Mouse (Mus musculus): ENCODE measurements around the gene Nme3.

The Nme3 gene

DNA sequence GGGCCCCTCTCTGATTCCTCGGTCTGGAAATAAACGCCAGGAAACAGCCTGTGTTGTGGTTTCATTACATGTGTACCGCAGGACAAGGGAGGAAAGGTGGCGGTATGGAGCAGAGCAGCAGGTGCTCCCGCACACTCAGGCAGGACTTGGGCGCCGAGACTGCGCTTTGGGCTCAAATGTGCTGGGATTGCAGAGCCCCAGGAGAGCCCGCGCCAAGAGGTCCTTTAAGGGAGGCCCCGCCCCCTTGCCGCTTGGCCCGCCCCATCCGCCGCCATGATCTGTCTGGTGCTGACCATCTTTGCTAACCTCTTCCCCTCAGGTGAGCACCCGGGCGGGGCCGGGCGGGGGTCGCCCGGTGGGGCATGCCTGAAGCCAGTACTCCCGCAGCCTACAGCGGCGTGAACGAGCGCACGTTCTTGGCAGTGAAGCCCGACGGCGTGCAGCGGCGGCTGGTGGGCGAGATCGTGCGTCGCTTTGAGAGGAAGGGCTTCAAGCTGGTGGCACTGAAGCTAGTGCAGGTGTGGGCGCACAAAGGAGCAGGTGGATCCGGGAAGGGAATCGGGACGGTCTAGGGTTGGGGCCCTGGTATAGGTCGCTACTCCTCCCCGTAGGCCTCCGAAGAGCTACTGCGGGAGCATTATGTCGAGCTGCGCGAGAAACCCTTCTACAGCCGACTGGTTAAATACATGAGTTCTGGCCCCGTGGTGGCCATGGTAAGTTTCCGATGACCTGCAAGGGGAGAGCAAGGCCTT, at the start of gene Nme3:
Nme3 (plus strand) TSS at position 260 of the 752 bp plus-strand sequence.
- peak; percentile 79 for DNase-seq (ENCODE audit: low spot score)

DNA sequence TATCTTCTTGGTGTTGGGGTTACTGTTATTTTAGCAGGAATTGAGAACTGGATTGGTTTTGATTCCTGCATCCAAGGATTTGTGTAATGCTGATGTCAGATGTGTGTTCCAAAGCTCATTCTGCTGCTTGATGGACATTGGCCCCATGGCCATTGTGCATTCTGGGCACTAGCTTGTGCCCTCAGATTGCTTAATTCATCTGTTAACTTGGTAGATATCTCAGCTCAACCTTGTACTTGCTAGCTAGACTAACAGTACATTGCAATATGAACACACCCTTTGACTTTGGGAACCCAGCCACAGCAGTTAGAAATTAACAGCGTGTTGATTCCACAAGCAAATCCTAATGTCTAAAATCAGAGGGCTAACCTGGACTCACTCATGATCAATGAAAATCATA, 48.9 kb upstream of the Nme3 start:
- no peak for DNase-seq (ENCODE audit: low spot score)

DNA sequence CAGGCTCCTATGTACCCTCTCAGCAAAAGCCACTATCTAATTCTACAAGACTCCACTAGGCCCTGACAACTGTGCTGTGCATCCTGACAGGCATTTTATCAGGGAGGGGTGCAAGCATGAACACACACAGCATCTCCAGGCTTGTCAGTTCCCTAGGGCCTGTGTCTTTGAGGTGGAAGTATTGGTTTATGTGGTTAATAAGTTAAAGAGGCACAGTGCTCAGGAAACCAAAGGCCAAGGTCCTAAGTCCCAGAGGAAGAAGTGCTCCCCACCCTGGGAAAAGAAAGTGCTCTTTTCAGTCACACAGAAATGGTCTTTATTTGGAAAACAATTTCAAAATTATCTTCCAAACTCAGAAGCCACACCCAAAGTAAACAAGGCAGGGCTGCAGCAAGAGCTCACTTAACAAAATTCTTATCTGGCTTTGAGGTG, 47.7 kb upstream of the Nme3 start:
- DNase-seq (ENCODE audit: low spot score), result peak; percentile 79

DNA sequence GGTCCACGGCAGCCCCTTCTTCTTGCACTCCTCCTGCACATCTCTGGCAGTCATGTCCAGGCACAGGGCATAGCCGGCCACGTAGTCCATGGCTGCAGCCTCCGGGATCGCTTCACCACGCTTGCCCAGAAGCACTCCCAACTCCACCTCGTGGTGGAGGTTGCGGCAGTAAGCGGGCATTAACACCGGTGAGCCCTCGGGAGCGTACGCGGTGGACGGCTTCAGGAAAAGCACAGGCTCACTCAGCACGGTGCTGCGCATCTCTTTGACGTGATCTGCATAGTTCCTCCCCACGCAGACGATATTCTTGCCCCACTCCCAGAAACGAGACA, 46.6 kb upstream of the Nme3 start:
- no peak for DNase-seq (ENCODE audit: low spot score)

DNA sequence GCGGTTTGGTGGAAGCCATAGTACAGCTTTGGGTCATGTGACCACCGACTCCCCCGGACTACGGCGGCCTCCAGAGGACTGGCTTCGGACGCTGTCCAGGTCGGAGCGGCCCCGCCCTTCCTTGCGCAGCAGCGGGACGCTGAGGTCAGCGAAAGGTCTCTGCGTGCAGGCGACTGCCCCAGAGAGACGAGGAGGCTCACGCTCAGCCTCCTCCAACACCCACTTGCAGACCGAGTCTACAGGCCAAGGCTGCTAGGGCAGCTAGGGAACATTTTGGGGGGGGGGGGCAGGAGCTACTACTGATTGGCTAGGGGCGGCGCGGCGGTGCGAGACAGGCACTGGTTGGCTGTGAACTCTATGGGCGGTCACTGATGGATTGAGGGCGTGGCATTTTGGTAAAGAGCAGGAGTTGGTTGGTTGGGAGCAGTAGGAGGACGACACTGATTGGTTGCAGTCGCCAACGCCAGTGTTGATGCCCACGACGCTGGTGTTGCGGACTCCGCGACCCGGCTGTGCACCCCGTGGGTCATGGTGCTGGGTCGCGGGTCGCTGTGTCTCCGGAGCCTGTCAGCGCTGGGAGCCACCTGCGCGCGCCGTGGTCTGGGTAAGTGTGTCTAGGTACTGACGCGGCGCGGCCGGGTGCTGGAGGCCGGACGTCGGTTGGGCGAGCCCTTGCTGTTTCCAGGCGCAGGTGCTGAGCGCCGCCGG, 46.1 kb upstream of the Nme3 start, which contains the start of gene Fahd1:
Fahd1 (minus strand) TSS at position 300 of the 708 bp plus-strand sequence.
- DNase-seq (ENCODE audit: low spot score), result peak; percentile 98

DNA sequence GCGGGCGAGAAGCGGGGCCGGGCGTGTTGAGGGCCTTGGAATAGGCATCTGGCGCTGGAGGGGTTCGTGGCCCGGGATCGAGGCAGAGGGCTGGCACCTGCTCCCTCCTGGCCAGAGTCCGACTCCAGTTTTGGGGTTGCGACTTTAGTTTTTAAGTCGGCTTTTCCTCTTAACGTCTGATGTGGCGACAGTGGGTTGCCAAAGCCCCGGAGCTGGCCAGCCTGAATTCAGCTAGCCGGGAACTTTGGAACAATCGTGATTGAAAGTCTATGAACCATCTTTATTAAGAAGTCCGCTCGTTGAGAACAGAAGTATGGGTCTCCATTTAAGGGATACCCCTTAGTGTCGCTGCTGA, 45.5 kb upstream of the Nme3 start:
- no peak for DNase-seq (ENCODE audit: low spot score)

DNA sequence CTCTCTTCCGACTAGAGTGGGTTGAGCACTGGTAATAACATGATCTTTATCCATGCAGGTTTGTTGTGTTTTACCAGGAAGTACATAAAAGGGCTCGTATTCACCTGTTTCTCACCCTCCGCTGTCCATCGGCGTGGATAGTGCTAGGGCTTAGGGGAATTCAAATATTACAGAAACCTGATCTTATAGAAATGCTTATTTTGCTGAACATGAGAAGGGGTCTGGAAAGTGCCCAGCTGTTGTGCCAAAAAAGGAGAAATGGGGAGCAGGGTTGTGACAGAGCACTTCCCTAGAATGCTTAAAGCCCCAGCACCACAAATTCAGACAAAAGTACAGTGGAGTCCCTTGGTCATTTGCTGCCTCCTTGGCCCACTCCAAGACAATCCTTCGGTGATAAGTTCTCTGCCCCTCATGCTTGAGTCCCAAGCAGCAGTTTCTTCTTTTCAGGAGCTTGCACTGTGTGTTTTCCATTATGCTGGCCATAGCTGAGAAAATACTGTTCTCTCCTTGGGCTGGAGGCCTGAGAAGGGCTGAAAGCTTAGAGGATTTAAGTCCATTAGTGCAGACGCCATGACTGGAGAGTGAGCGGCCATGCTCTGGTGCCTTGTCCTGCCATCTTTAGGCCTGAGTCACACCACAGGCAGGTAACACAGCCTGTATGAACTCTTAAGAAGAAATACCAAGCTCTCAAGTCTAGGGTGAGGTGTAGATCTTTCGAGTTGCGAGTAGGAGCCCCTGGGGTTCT, 44.7 kb upstream of the Nme3 start:
- no peak for DNase-seq (ENCODE audit: low spot score)

DNA sequence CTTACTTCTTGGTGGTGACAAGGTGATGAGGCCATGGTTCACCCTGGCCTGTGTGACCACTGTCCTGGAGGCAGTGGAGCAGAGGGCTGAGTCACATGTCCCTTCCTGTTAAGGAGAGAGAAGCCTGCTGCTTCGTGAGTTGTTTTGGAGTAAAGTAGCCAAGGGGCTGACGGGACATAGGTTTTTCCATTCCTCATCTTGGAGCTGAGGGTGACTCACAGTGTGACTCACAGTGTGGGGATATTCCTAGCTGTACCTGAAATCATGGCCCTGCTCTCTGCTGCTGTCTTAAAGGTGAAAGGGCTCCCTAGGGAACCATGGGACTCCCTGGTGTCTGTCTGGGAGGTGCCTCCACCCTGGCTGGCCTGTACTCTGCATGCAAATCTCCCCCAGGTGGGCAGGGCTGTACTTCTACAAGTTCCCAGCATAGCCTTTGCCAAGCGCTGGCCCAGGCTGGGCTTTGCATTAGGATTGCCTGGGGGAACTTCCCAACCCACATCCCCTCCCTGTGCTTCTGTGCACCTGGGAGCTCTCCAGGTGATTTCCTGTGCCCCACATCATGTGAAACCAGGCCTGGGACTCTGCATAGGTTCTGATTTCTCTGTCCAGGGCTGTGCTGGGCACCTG, 40.3 kb upstream of the Nme3 start:
- no peak for DNase-seq (ENCODE audit: low spot score)

DNA sequence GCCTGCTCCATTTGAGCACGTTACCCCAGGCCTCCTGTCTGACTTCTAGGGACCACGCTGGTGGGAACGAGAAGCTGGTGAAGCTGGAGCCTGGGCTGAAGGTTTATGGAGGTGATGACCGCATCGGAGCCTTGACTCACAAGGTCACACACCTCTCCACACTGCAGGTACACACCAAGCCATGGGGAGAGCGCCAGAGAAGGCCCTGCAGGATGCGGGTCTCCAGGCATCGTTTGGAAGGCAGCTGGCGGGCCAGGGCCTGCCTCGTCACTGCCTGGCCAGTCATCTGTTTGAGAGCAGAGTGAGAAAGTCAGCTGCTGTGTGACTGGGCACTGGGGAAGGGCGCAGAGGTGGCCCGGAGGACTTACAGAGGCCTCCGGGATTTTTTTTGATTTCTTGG, 39.7 kb upstream of the Nme3 start:
- no peak for DNase-seq (ENCODE audit: low spot score)

DNA sequence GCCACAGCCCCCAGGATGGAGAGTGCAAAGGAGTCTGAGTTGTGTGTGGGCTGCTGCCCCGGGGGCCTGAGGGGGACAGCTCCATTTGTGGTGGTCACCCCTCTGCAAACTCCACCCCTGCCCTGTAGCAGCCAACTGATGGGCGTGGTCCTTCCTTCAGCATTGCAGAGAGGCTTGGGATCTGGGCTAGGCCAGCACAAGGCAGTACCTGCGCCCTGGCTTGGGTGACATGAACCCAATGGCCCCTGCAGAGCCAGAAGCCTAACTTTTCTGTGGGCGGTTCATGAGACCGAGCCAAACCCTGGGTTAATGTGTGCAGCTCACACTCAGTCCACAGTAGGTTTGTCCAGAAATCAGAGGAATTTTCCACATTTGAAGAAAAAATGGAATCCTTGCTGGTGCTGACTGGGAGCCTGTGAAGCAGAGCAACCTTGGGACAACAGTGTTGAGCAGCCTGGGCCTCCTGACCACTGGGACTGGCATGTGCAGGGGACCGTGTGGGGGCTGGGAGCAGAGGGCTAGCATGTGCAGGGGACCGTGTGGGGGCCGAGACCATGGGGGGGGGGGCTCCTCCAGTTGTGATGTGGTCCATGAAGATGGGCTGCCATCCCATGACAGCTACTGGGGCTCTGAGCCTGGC, 38.3 kb upstream of the Nme3 start:
- DNase-seq (ENCODE audit: low spot score), result no peak

DNA sequence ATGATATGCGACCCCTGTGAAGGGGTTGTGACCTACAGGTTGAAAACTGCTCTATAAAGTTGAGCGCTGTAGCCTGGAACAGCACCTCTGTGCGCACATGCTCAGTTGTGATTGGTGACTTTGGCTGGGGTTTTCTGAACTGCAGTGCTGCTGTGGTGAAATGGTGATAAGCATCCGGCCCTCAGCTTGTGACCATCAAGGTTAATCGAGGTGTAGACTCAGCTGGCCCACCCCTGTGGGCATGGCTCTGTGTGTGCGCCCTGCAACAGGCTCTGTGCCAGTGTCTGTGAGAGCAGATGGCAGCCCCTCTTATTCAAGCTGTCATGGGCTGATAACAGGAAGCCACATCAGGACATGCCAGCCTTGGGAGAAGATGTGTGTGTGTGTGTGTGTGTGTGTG, 37.3 kb upstream of the Nme3 start:
- peak; percentile 87 for DNase-seq (ENCODE audit: low spot score)

DNA sequence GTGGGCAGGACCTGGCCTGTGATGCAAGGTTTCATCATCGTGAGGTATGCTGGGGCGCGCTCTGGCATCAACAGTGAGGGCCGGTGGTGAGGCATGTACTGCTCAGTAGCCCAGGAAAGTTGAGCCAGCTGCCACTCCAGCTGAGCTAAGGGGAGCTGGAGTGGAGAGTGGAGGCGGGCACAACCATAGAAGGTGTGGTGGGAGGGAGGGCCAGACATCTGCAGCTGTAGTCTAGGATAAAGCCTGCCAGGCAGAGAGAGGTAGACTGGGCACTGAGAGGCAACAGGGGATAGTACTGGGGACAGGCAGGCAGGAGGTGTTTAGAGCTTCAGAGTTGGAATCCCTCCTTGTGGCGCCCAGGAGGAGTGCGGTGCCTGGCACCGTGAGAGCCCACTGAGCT, 36.2 kb upstream of the Nme3 start:
- DNase-seq (ENCODE audit: low spot score), result no peak

DNA sequence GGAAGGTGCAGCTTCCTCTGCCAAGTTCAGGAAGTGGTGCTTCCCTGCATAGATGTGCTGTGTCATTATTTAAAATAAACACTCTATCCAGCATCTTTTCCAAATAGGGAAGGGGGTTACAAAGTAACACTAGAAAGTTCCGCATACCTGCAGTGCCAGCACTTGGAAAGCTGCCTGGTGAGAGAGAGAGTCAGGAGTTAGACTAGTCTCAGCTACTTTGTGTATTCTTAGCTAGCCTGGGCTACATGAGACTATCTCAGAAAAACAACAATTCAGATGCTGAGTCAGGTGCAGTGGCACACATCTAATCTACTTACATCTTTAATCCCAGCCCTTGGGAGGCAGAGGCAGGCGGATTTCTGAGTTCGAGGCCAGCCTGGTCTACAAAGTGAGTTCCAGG, 34.5 kb upstream of the Nme3 start:
- no peak for DNase-seq (ENCODE audit: low spot score)

DNA sequence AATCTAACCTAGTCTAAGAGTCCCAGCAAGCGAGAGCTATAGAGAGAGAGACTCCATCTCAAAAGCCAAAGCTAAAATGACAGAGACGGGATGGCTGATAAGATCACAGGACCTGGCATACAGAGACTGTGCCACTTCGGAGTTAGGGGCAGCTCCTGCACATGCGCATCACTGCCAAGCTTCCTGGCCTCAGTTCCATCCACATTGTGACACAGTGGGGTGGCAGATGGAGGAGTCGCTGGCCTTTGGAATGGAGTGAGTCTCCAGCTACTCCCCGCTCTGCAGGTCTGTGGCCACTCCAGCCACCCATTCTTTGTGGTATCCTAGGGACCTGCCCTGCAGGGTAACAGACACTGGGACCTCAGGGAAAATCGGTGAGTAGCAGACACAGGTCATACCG, 30.5 kb upstream of the Nme3 start, which contains the start of gene Igfals:
Igfals (plus strand) TSS at position 222 of the 400 bp plus-strand sequence.
- no peak for DNase-seq (ENCODE audit: low spot score)

DNA sequence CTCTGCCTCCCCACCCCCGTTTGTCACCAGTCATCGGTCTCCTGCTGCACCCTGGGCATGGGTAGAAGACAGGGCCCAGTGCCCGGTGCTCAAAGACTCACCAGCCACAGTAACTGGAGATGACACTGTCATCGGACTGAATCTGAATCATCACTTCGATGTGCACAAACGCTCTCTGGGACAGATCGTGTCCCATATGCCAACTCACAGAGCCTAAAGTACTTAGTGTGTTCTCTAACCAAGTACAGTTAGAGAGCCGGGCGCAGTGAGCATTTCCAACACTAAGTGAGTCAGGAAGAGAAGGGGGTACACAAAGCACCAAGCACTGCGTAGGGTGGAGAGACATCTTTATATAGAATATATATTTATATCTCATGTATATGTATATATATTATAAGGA, 28.4 kb upstream of the Nme3 start:
- no peak for DNase-seq (ENCODE audit: low spot score)

DNA sequence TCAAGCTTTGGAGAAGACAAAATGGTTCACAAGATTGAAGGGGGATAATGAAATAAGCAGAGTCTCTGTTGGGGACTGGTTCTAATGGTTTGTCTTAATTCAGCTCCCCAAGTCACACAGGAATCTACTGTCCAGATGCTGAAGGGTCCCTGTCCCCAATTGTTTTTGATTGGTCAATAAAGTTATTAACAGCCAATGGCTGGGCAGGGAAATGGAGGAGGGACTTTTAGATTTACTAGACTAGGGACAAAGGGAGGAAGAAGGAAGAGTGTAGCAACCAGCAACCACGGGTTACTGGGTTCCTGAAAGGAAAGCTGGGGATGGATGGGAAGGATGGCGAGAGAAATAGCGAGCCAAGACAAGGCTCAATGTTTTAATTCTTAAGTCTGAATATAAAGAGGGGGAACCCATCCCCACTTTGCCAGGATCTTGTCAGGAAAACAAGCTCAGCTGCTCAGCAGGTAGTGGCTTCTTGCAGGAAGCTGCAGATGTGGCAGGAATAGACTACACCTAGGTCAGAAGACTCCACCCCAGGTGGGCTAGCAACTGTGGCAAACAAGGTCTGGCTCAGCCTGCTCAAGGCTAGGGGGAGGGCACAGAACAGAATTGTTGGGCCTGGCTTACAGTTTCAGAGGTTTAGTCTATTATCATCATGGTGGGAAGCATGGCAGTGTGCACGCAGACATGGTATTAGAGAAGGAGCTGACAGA, 22.4 kb upstream of the Nme3 start:
- no peak for DNase-seq (ENCODE audit: low spot score)

DNA sequence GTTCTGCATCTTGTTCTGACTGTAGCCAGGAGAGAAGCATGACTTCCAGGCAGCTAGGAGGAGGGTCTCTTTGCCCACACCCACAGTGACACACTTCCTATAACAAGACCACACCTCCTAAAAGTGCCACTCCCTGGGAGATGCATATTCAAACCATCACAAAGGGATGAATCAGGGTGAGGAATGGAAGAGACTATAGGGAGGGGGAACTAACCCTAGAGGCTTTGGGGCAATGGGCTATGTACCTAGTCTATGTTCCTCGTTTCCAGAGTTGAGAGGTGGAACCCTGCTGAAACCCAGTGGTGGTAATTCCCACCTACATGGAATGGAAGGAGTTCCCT, 21.9 kb upstream of the Nme3 start:
- no peak for DNase-seq (ENCODE audit: low spot score)

DNA sequence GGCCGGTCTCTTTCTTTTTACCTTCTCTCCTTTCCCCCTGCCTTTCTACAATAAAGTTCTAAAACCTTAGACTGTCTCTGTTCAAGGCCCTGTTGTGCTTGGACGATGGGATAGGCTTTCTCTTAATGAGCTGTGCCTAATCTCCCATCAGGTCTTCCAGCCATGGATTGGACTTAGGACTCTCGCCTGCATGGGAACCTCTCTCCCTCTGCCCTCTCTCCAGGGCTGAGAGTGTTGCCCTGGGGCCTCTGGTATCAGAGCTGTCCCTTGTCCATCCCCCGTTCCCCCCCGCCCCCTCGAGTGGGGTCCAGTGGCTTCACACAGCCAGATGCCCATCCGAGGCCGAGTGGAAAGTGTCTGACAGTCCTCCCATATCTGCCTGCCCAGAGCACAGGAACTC, 21.3 kb upstream of the Nme3 start:
- no peak for DNase-seq (ENCODE audit: low spot score)

DNA sequence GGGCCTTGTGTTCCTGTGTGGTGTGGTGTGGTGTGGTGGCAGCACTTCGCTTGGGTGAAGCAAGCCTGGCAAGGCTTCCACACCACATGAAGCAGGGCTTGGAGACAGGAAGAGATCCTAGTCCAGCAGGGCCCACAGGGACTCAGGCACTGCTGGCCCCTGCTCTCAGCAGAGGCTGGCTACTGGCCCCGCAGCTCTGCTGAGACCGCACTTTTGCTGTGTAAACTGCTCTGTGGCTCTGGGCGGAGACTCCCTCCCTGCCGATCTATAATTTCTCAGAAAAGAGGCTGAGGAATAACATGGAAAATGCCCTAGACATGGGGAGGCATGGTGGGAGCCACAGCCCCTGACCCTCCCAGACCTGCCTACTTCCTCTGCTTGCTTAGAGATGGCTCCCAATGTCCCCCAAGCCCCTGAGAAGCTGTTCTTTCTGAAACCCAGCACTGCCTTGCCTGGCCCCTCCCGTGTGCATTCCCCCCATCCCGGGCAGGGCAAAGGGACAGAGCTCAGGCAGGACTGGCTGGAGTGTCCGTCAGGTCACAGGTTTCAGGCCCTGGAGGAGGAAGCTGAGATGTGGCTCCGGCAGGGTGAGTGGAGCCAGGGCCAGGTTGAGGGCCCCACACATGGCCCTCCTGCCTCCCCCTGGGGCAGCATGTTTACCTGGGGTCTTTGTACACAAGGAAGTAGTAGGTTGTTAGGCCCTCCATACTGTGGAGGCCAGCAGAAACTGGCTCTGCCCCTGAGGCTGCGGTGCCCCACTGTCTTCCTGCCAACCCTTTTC, 18.8 kb upstream of the Nme3 start:
- no peak for DNase-seq (ENCODE audit: low spot score)

DNA sequence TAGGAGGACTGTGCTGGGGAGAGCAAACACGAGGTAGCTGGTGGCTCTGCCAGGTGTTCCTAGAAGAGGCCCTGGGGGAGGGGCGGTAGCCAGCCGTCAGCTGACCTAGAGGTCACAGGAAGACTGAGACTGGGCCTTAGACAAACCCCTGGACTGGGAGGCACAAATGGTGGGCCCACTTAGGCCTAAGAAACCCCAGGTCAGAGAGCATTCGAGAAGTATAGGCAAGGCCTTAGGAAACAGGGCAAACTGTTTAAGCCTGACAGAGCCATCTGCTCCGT, 18.2 kb upstream of the Nme3 start:
- no peak for DNase-seq (ENCODE audit: low spot score)

DNA sequence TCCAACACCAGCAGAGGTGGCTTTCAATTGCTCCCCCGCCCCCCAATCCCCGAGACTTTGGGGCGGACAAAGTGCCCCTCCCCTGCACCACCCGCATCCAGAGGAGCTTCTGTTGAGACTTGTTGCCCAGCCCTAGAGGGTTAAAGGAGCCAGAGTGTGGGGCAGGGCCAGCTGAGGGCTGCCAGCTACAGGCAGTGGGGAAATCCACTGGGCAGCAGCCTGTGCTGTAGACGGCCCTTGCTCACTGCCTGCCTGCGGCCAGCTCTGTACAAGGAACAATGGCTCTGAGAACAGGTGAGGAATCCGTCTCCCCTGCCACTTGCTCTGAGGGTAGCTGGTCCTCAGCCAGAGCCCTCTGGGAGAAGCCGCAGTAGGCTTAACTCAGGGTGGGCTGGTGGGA, 17.8 kb upstream of the Nme3 start:
- DNase-seq (ENCODE audit: low spot score), result no peak

Data from c-Kit-positive CD71-positive TER-119-positive erythroid progenitor cells, embryonic 14.5 days (primary cell).